ENCODE assay signal across 8 mouse cellular contexts in genomic region chr1:74948784-74949665, GRCm38 (mm10). TPM values are rescaled to one million over a fixed set of nuclear protein-coding genes. Genes with fewer than 3 reads are reported as not detected.
DNase-seq lines count a peak whose midpoint lies in the region; ATAC-seq and TF ChIP-seq lines count a peak whose summit lies in the region.

No protein-coding gene starts in this region.

- peaks cover 42% of the 10 kb centered on the region for H3K4me1 ChIP-seq in E14TG2a.4 (replicated peaks; ENCODE audit: low read depth, low read length)
- H3K4me1 ChIP-seq in bone marrow, adult 2 months (ENCODE audit: control insufficient read depth, insufficient read depth, low read length), result no peaks in the 10 kb centered on the region
- H3K4me1 ChIP-seq in lung, adult 2 months (ENCODE audit: control insufficient read depth, insufficient read depth, low read length), result 0 out of 2 replicates have a peak, but pooled peaks cover 5% of the 10 kb centered on the region
- H3K4me1 ChIP-seq in olfactory bulb, adult 2 months (ENCODE audit: control insufficient read depth, insufficient read depth, low read length), result peaks cover 37% of the 10 kb centered on the region

- H3K36me3 ChIP-seq in E14TG2a.4 (ENCODE audit: insufficient read depth, low read length), result no peaks in the 10 kb centered on the region

- TF ChIP-seq POLR2A in bone marrow, adult 2 months (IDR thresholded peaks at IDR 0.05; ENCODE audit: borderline replicate concordance, control insufficient read depth, low read depth, low read length), result no peak
- no peak for TF ChIP-seq POLR2A in lung, adult 2 months (IDR thresholded peaks at IDR 0.05; ENCODE audit: borderline replicate concordance, extremely low read depth, low read depth, low read length)
- TF ChIP-seq POLR2A in olfactory bulb, adult 2 months (IDR thresholded peaks at IDR 0.05; ENCODE audit: insufficient read depth, low read depth, low read length), result no peak

- WGBS in bone marrow, adult 2 months, result 4% methylated on average over 20 of the region's 20 CpGs
- WGBS in lung, adult 2 months, result 4% methylated on average over 20 of the region's 20 CpGs
- WGBS in olfactory bulb, adult 2 months, result 7% methylated on average over 20 of the region's 20 CpGs

- H3K9me3 ChIP-seq in E14TG2a.4 (ENCODE audit: low read length), result no peaks in the 10 kb centered on the region

- DNase-seq in heart, postnatal 10 days, result peak; percentile 69 to 77
- DNase-seq in kidney, postnatal 36 days, result peak; percentile 75 to 88
- DNase-seq in lung, adult 2 months, result peak; percentile 81
- DNase-seq in urinary bladder, postnatal 4 days (ENCODE audit: low spot score in 2 of 2), result peak; percentile 52 to 73

- peak; percentile 72 for TF ChIP-seq CTCF in E14TG2a.4 (conservative IDR thresholded peaks at IDR 0.05; ENCODE audit: low read length)
- peak; percentile 75 for TF ChIP-seq CTCF in bone marrow, adult 2 months (IDR thresholded peaks at IDR 0.05; ENCODE audit: control insufficient read depth, insufficient read depth, low read length)
- TF ChIP-seq CTCF in lung, adult 2 months (IDR thresholded peaks at IDR 0.05; ENCODE audit: insufficient read depth, low read length), result peak; percentile 77
- TF ChIP-seq CTCF in olfactory bulb, adult 2 months (IDR thresholded peaks at IDR 0.05; ENCODE audit: insufficient read depth, low read depth, low read length), result peak; percentile 82; the same call in 1 of the 2 replicates

- peaks cover 96% of the 10 kb centered on the region for H3K27me3 ChIP-seq in E14TG2a.4 (ENCODE audit: insufficient read depth, low read length)

- peak overlapping the region; percentile 63; the same call in 1 of the 2 replicates for H3K4me3 ChIP-seq in E14TG2a.4 (replicated peaks; ENCODE audit: low read length)
- H3K4me3 ChIP-seq in bone marrow, adult 2 months (replicated peaks; ENCODE audit: control insufficient read depth, low read depth, low read length), result no peak overlapping the region
- H3K4me3 ChIP-seq in lung, adult 2 months (replicated peaks; ENCODE audit: extremely low read depth, low read depth, low read length), result no peak overlapping the region
- no peak overlapping the region for H3K4me3 ChIP-seq in olfactory bulb, adult 2 months (ENCODE audit: insufficient read depth, low read depth, low read length)

- intact Hi-C loops in heart, postnatal 10 days (cut with DNase I), result loop anchor here (1.0 to 10.0 kb wide), 2 partner anchors 68 to 306 kb away; no protein-coding TSS in a partner anchor

- 0 out of 2 replicates have a peak, but pooled peaks have one; percentile 39 for ATAC-seq in erythroid progenitor cell, adult 5-6 weeks (replicated peaks; ENCODE audit: low FRiP score, poor library complexity, severe bottlenecking)

- H3K27ac ChIP-seq in bone marrow, adult 2 months (ENCODE audit: control insufficient read depth, insufficient read depth, low read depth, low read length, poor library complexity), result no peak overlapping the region
- H3K27ac ChIP-seq in olfactory bulb, adult 2 months (ENCODE audit: insufficient read depth, low read depth, low read length), result no peak overlapping the region

RNA-seq across cellular contexts. Expression of gene Ihh, which starts 2.4 kb away (rescaled TPM):
- polyA plus RNA-seq in bone marrow, adult 2 months (2011; ENCODE audit: insufficient read depth, insufficient read length, low replicate concordance, missing spikeins), result 0.82 TPM in 1 of 2 replicates, not detected in the other
- not detected in 2 replicates for total RNA-seq in erythroid progenitor cell, adult 5-6 weeks (2015; ENCODE audit: low replicate concordance)
- total RNA-seq in erythroid progenitor cell, adult 5-6 weeks (2017; ENCODE audit: low replicate concordance), result not detected in 2 replicates
- total RNA-seq in heart, postnatal 10 days (2021), result under 1 TPM in 1 of 2 experiments, not detected in 1; 0.14 TPM
- 0.54 and 1.2 TPM in 2 replicates for polyA plus RNA-seq in lung, adult 2 months (2012; rRNA removed)
- not detected in 2 replicates for polyA plus RNA-seq in olfactory bulb, adult 2 months (2012; ENCODE audit: insufficient read depth, insufficient read length, low replicate concordance, missing spikeins)

RNA-seq across cellular contexts. Expression of gene Cfap65, which starts 13.6 kb away (rescaled TPM):
- not detected in 2 replicates for polyA plus RNA-seq in bone marrow, adult 2 months (2011; ENCODE audit: insufficient read depth, insufficient read length, low replicate concordance, missing spikeins)
- total RNA-seq in erythroid progenitor cell, adult 5-6 weeks (2015; ENCODE audit: low replicate concordance), result not detected in 2 replicates
- total RNA-seq in erythroid progenitor cell, adult 5-6 weeks (2017; ENCODE audit: low replicate concordance), result not detected in 2 replicates
- under 1 TPM in 1 of 2 experiments, not detected in 1; 0.05 TPM for total RNA-seq in heart, postnatal 10 days (2021)
- polyA plus RNA-seq in lung, adult 2 months (2012; rRNA removed), result 23.0 and 27.7 TPM in 2 replicates
- not detected in 2 replicates for polyA plus RNA-seq in olfactory bulb, adult 2 months (2012; ENCODE audit: insufficient read depth, insufficient read length, low replicate concordance, missing spikeins)

RNA-seq across cellular contexts. Expression of gene Cryba2, which starts 56.1 kb away (rescaled TPM):
- polyA plus RNA-seq in bone marrow, adult 2 months (2011; ENCODE audit: insufficient read depth, insufficient read length, low replicate concordance, missing spikeins), result not detected in 2 replicates
- total RNA-seq in erythroid progenitor cell, adult 5-6 weeks (2015; ENCODE audit: low replicate concordance), result not detected in 2 replicates
- not detected in 2 replicates for total RNA-seq in erythroid progenitor cell, adult 5-6 weeks (2017; ENCODE audit: low replicate concordance)
- total RNA-seq in heart, postnatal 10 days (2021), result not detected
- not detected in 2 replicates for polyA plus RNA-seq in lung, adult 2 months (2012; rRNA removed)
- polyA plus RNA-seq in olfactory bulb, adult 2 months (2012; ENCODE audit: insufficient read depth, insufficient read length, low replicate concordance, missing spikeins), result not detected in 2 replicates

Comparison
In these comparisons a context has a peak if more than half of its experiments do, and no peak if none do; other contexts are left out.
1. RNA of gene Cfap65, which starts 13.6 kb away (polyA plus RNA-seq): 23.0 to 27.7 TPM in lung, adult 2 months; not detected in bone marrow, adult 2 months and not detected in olfactory bulb, adult 2 months; every median in the first group is over 10 times any median in the second.
2. Peak in every context shown above with its lines, with median percentiles within 50 percentile points of each other: CTCF ChIP-seq and DNase-seq.